Mouse (Mus musculus) liver, adult 2 months (tissue): Measurements from ENCODE around the gene Tdrd6. TPM values are rescaled to one million over a fixed set of nuclear protein-coding genes. Genes with fewer than 3 reads are reported as not detected.

Source experiments
- DNase-seq: peaks from one replicate; pipeline ENCODE4 v3.0.0-alpha.2; 2011; ENCODE audit warnings: low read depth, low spot score; ENCODE audit errors: extremely low read depth
- H3K27ac ChIP-seq: fragments of 200-500 bp; replicated peaks from 2 replicates; pipeline ENCODE4 v1.5.1; 2012; ENCODE audit warnings: low read depth, mild to moderate bottlenecking, control low read depth, inconsistent platforms, low read length; ENCODE audit not compliant: insufficient read depth
- H3K27me3 ChIP-seq: fragments of 200-500 bp; 2 replicates; pipeline ENCODE4 v1.6.1; 2012; ENCODE audit warnings: mild to moderate bottlenecking, moderate library complexity, low read length, inconsistent platforms; ENCODE audit not compliant: control insufficient read depth, insufficient read depth
- H3K36me3 ChIP-seq: fragments of 200-500 bp; 2 replicates; pipeline ENCODE4 v1.6.1; 2012; ENCODE audit warnings: low read length, inconsistent platforms; ENCODE audit not compliant: control insufficient read depth, insufficient read depth
- H3K4me1 ChIP-seq: fragments of 200-500 bp; 2 replicates; pipeline ENCODE4 v1.6.1; 2011; ENCODE audit warnings: low read length; ENCODE audit not compliant: control insufficient read depth, insufficient read depth
- H3K4me3 ChIP-seq: fragments of 200-500 bp; 2 replicates; pipeline ENCODE4 v1.5.1; 2011; ENCODE audit warnings: low read depth, mild to moderate bottlenecking, control low read depth, low read length, moderate library complexity; ENCODE audit not compliant: insufficient read depth
- H3K79me2 ChIP-seq: fragments of 200-500 bp; 2 replicates; pipeline ENCODE4 v1.6.1; 2012; ENCODE audit warnings: inconsistent platforms, mild to moderate bottlenecking, low read length, moderate library complexity; ENCODE audit not compliant: control insufficient read depth, insufficient read depth
- H3K9ac ChIP-seq: fragments of 200-500 bp; 2 replicates; pipeline ENCODE4 v1.6.1; 2012; ENCODE audit warnings: low read depth, mild to moderate bottlenecking, control low read depth, inconsistent platforms, low read length
- CTCF ChIP-seq: fragments of 200-500 bp; IDR thresholded peaks from 2 replicates; pipeline ENCODE4 v1.5.1; 2011; ENCODE audit warnings: low read depth, low read length, control low read depth
- POLR2A ChIP-seq: fragments of 200-500 bp; IDR thresholded peaks from 2 replicates; pipeline ENCODE4 v1.6.1; 2011; ENCODE audit warnings: low read length, control low read depth; ENCODE audit not compliant: insufficient read depth; ENCODE audit errors: extremely low read depth
- WGBS: fragments of 180-500 bp; shearing (Covaris S2); methylation state at CpG from one replicate; pipeline ENCODE4 v1.1.7; 2018; 5-methylcytosine and 5-hydroxymethylcytosine counted together
- polyA plus RNA-seq: library from polyadenylated mRNA; depleted of rRNA; stranded (reverse); fragments of >200 nt; gene quantifications from 2 replicates; pipeline ENCODE4 v1.2.3, GENCODE M21; 2012
- total RNA-seq: library from RNA; depleted of rRNA; stranded (reverse); fragments of >200 nt; gene quantifications from 2 replicates; pipeline ENCODE4 v1.2.3, GENCODE M21; 2014

Tdrd6 gene
- total and polyA plus RNA-seq, 2 experiments: not detected

DNA sequence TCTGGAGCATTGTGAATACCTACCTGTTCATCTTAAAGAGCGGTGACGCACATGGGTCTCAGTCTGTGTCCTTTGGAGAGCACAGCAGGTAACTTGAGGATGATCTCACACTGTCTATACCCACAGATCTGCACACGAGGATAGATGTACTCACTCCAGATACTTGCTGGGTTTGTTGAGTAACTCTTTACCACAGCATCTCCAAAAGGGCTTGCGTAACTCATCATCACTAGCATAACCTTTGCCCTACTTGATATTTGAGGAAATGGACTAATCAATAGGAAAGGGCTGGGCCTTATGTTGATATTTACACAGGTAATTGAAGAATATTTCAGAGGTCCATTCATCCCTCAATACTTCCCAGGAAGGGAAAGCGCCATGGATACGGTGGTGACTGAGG, 40.3 kb downstream of the Tdrd6 start:
- WGBS: 48% methylated on average over 6 of the region's 6 CpGs
- H3K9ac ChIP-seq: no peak overlapping the region
- DNase-seq: peak; percentile 83
- H3K4me1 ChIP-seq: peaks cover 2% of the 10 kb centered on the region; the same call in 1 of the 2 replicates
- H3K4me3 ChIP-seq: no peak overlapping the region
- H3K79me2 ChIP-seq: no peaks in the 10 kb centered on the region
- TF ChIP-seq CTCF (no peak), POLR2A (no peak)
- H3K36me3 ChIP-seq: no peaks in the 10 kb centered on the region
- no peak overlapping the region for H3K27ac ChIP-seq
- H3K27me3 ChIP-seq: no peaks in the 10 kb centered on the region; the same call in 1 of the 2 replicates

- no peaks in the 10 kb centered on the region; the same call in 1 of the 2 replicates for H3K27me3 ChIP-seq
- H3K4me3 ChIP-seq: no peak overlapping the region
- 55% methylated on average over 2 of the region's 2 CpGs for WGBS
- H3K27ac ChIP-seq: no peak overlapping the region
- H3K9ac ChIP-seq: no peak overlapping the region
- H3K4me1 ChIP-seq: peaks cover 2% of the 10 kb centered on the region; the same call in 1 of the 2 replicates
- TF ChIP-seq POLR2A (no peak), CTCF (no peak)
- no peaks in the 10 kb centered on the region for H3K79me2 ChIP-seq
- DNase-seq: no peak
- no peaks in the 10 kb centered on the region for H3K36me3 ChIP-seq
Measured at GRCm38 (mm10) chr17:43587278-43587677, 42.8 kb downstream of the Tdrd6 start.

- no peaks in the 10 kb centered on the region for H3K79me2 ChIP-seq
- TF ChIP-seq POLR2A (no peak), CTCF (no peak)
- H3K36me3 ChIP-seq: no peaks in the 10 kb centered on the region
- H3K9ac ChIP-seq: no peak overlapping the region
- 75% methylated on average over 7 of the region's 7 CpGs for WGBS
- no peak overlapping the region for H3K27ac ChIP-seq
- no peaks in the 10 kb centered on the region for H3K27me3 ChIP-seq
- no peak overlapping the region for H3K4me3 ChIP-seq
- DNase-seq: no peak
- H3K4me1 ChIP-seq: peaks cover 2% of the 10 kb centered on the region; the same call in 1 of the 2 replicates
Measured at GRCm38 (mm10) chr17:43584771-43585170, 45.3 kb downstream of the Tdrd6 start.

GRCm38 (mm10) chr17:43581012-43581467, 49.1 kb downstream of the Tdrd6 start:
- peak overlapping the region; percentile 6; the same call in 1 of the 2 replicates for H3K9ac ChIP-seq

GRCm38 (mm10) chr17:43580456-43580855, 49.6 kb downstream of the Tdrd6 start:
- H3K27ac ChIP-seq: 0 out of 2 replicates have a peak overlapping the region, but pooled peaks have one; percentile 43
- no peaks in the 10 kb centered on the region for H3K27me3 ChIP-seq
- 30% methylated on average over 3 of the region's 3 CpGs for WGBS
- no peak overlapping the region for H3K4me3 ChIP-seq
- no peaks in the 10 kb centered on the region for H3K79me2 ChIP-seq
- no peaks in the 10 kb centered on the region for H3K36me3 ChIP-seq
- no peak for DNase-seq
- H3K4me1 ChIP-seq: no peaks in the 10 kb centered on the region
- TF ChIP-seq CTCF (no peak), POLR2A (no peak)
- H3K9ac ChIP-seq: no peak overlapping the region

More at GRCm38 (mm10) chr17:43581012-43581467, 49.1 kb downstream of the Tdrd6 start:
- WGBS: 57% methylated on average over 8 of the region's 8 CpGs
- Histone ChIP-seq H3K79me2 (no peaks in the 10 kb centered on the region), H3K4me3 (no peak overlapping the region), H3K27me3 (no peaks in the 10 kb centered on the region), H3K36me3 (no peaks in the 10 kb centered on the region), H3K27ac (peak overlapping the region; percentile 43; the same call in 1 of the 2 replicates), H3K4me1 (no peaks in the 10 kb centered on the region)
- no peak for TF ChIP-seq CTCF
- TF ChIP-seq POLR2A: no peak
- DNase-seq: peak; percentile 26

DNA sequence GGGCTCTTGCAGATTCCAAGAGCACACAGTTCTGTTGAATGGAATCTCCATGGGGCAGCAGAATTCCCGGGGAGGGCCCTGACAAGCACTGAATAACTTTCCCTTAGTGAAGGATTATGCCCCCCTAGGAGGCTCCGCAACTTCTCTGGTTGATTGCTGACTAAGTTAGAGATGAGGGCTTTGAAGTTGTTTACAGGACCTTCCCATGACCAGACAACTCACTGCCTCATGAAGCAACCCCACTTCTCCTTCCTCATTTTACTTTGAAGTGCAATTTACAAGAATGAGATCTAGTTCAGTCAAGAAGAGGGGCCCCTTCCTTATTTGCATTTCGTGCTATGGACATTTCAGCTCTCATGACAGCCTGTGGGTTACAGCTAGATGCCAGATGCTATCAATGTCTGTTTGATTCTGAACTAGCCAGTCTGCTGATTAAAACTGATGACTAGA, 56.5 kb downstream of the Tdrd6 start:
- TF ChIP-seq CTCF (no peak), POLR2A (no peak)
- peak; percentile 41 for DNase-seq
- WGBS: 69% methylated on average over 3 of the region's 3 CpGs
- H3K4me1 ChIP-seq: no peaks in the 10 kb centered on the region
- no peak overlapping the region for H3K4me3 ChIP-seq
- H3K27ac ChIP-seq: no peak overlapping the region
- H3K9ac ChIP-seq: no peak overlapping the region
- H3K79me2 ChIP-seq: no peaks in the 10 kb centered on the region
- no peaks in the 10 kb centered on the region for H3K36me3 ChIP-seq
- 0 out of 2 replicates have a peak, but pooled peaks cover 1% of the 10 kb centered on the region for H3K27me3 ChIP-seq
